Mouse (Mus musculus): Measurements from ENCODE around the gene Dolpp1. TPM values are rescaled to one million over a fixed set of nuclear protein-coding genes. Genes with fewer than 3 reads are reported as not detected.

Dolpp1 gene
- polyA plus RNA-seq, 1 experiment from 2014 or later, result 26.1 TPM

DNA sequence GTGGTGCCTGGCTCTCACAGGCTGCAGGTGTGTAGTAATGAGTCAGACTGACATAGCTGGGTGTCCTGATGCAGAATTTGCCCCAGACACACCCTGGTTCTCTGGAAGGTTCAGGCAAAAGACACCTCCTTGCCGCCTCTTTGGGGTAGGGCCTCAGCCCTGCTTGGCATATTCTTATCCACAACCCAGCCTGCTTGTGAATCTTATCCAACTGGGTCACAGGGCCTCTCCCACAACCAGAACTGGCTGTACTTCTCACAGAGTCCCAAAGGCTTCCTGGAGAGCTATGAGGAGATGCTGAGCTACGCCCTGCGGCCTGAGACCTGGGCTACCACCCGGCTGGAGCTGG is 10.7 kb upstream of the Dolpp1 start:
- H3K27ac ChIP-seq (ENCODE audit: low read length), result no peak overlapping the region
- H3K4me3 ChIP-seq (ENCODE audit: low read depth, low read length), result no peak overlapping the region
- no peaks in the 10 kb centered on the region for H3K27me3 ChIP-seq (replicated peaks; ENCODE audit: insufficient read depth, low read length)
- H3K36me3 ChIP-seq (ENCODE audit: insufficient read depth, low read length), result peaks cover 13% of the 10 kb centered on the region
- no peaks in the 10 kb centered on the region for H3K9me3 ChIP-seq (ENCODE audit: low read length)
- H3K9ac ChIP-seq (replicated peaks; ENCODE audit: low read depth), result no peak overlapping the region
- TF ChIP-seq EP300 (IDR thresholded peaks at IDR 0.05) (no peak), CTCF (IDR thresholded peaks at IDR 0.05) (no peak)
- 98% methylated on average over 4 of the region's 4 CpGs for WGBS
- DNase-seq (ENCODE audit: low spot score), result no peak
- H3K4me1 ChIP-seq (ENCODE audit: insufficient read depth, low read depth, low read length), result no peaks in the 10 kb centered on the region
- no peak for ATAC-seq
- H3K4me2 ChIP-seq (replicated peaks; ENCODE audit: low read depth, low read length), result no peak overlapping the region

- H3K27ac ChIP-seq (ENCODE audit: low read length), result no peak overlapping the region
- WGBS, result 78% methylated on average over 5 of the region's 5 CpGs
Observed at GRCm38 (mm10) chr2:30384814-30385213, 7.2 kb upstream of the Dolpp1 start.

DNA sequence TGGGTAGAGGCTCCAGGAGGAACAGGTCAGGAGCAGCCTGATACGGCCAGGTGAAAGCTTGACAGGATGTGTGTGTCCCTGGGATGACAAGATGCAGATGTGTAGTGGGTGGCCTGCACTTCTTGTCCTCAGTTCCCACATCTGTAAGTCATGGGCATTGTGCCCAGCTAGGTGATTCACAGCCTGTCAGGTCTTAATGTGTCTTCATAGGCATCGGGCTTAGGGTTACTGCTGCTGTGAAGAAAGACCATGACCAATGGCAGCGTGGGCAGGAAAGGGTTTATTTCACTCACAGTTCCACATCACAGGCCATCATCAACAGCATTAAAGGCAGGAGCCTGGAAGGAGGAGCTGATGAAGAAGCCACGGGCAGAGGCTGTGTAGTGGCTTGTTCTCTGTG is 6.5 kb upstream of the Dolpp1 start:
- Histone ChIP-seq H3K27ac (ENCODE audit: low read length) (no peak overlapping the region), H3K36me3 (ENCODE audit: insufficient read depth, low read length) (peaks cover 5% of the 10 kb centered on the region), H3K4me3 (ENCODE audit: low read depth, low read length) (no peak overlapping the region), H3K9ac (replicated peaks; ENCODE audit: low read depth) (no peak overlapping the region), H3K27me3 (replicated peaks; ENCODE audit: insufficient read depth, low read length) (no peaks in the 10 kb centered on the region), H3K9me3 (ENCODE audit: low read length) (no peaks in the 10 kb centered on the region), H3K4me2 (replicated peaks; ENCODE audit: low read depth, low read length) (no peak overlapping the region), H3K4me1 (ENCODE audit: insufficient read depth, low read depth, low read length) (no peaks in the 10 kb centered on the region)
- TF ChIP-seq CTCF (IDR thresholded peaks at IDR 0.05) (no peak), EP300 (IDR thresholded peaks at IDR 0.05) (no peak)
- ATAC-seq, result no peak
- 85% methylated on average over 4 of the region's 4 CpGs for WGBS
- peak; percentile 4 for DNase-seq (ENCODE audit: low spot score)

More at GRCm38 (mm10) chr2:30384814-30385213, 7.2 kb upstream of the Dolpp1 start:
- Histone ChIP-seq H3K9ac (replicated peaks; ENCODE audit: low read depth) (no peak overlapping the region), H3K4me3 (ENCODE audit: low read depth, low read length) (no peak overlapping the region), H3K9me3 (ENCODE audit: low read length) (no peaks in the 10 kb centered on the region), H3K27me3 (replicated peaks; ENCODE audit: insufficient read depth, low read length) (no peaks in the 10 kb centered on the region), H3K4me1 (ENCODE audit: insufficient read depth, low read depth, low read length) (no peaks in the 10 kb centered on the region), H3K36me3 (ENCODE audit: insufficient read depth, low read length) (peaks cover 5% of the 10 kb centered on the region), H3K4me2 (replicated peaks; ENCODE audit: low read depth, low read length) (no peak overlapping the region)
- TF ChIP-seq EP300 (IDR thresholded peaks at IDR 0.05), result no peak
- TF ChIP-seq CTCF (IDR thresholded peaks at IDR 0.05), result no peak
- DNase-seq (ENCODE audit: low spot score), result no peak
- no peak for ATAC-seq

- H3K4me1 ChIP-seq (ENCODE audit: insufficient read depth, low read depth, low read length), result no peaks in the 10 kb centered on the region
- TF ChIP-seq EP300 (IDR thresholded peaks at IDR 0.05) (no peak), CTCF (IDR thresholded peaks at IDR 0.05) (no peak)
- no peak overlapping the region for H3K4me2 ChIP-seq (replicated peaks; ENCODE audit: low read depth, low read length)
- peaks cover 5% of the 10 kb centered on the region for H3K36me3 ChIP-seq (ENCODE audit: insufficient read depth, low read length)
- 58% methylated on average over 9 of the region's 9 CpGs for WGBS
- H3K27me3 ChIP-seq (replicated peaks; ENCODE audit: insufficient read depth, low read length), result no peaks in the 10 kb centered on the region
- ATAC-seq, result peak; percentile 64
- H3K9me3 ChIP-seq (ENCODE audit: low read length), result no peaks in the 10 kb centered on the region
- no peak overlapping the region for H3K27ac ChIP-seq (ENCODE audit: low read length)
- H3K4me3 ChIP-seq (ENCODE audit: low read depth, low read length), result no peak overlapping the region
- H3K9ac ChIP-seq (replicated peaks; ENCODE audit: low read depth), result no peak overlapping the region
- DNase-seq (ENCODE audit: low spot score), result peak; percentile 40
Observed at GRCm38 (mm10) chr2:30386913-30387312, 5.1 kb upstream of the Dolpp1 start.

DNA sequence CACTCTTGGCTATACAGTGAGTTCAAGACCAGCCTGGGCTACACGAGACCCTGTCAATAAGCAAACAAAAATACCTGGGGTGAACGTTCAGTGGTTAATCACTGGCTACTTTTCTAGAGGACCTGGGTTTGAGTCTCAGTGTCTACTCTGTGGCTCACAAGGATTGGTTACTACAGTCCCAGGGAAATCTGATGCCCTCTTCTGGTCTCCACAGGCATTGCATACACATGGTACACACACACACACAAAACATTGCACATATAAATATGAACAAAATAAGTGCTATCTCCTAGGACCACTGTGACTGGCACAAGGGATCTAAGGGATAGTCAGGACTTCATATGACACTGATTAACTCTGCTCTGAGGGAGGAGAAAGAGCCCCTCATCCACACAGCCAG is 3.1 kb upstream of the Dolpp1 start:
- Histone ChIP-seq H3K4me2 (replicated peaks; ENCODE audit: low read depth, low read length) (no peak overlapping the region), H3K9me3 (ENCODE audit: low read length) (no peaks in the 10 kb centered on the region), H3K27me3 (replicated peaks; ENCODE audit: insufficient read depth, low read length) (no peaks in the 10 kb centered on the region), H3K4me3 (ENCODE audit: low read depth, low read length) (no peak overlapping the region), H3K4me1 (ENCODE audit: insufficient read depth, low read depth, low read length) (peaks cover 8% of the 10 kb centered on the region; the same call in 1 of the 2 replicates), H3K9ac (replicated peaks; ENCODE audit: low read depth) (no peak overlapping the region), H3K36me3 (ENCODE audit: insufficient read depth, low read length) (0 out of 2 replicates have a peak, but pooled peaks cover 3% of the 10 kb centered on the region), H3K27ac (ENCODE audit: low read length) (no peak overlapping the region)
- no peak for DNase-seq (ENCODE audit: low spot score)
- 85% methylated on average over 2 of the region's 2 CpGs for WGBS
- TF ChIP-seq EP300 (IDR thresholded peaks at IDR 0.05) (no peak), CTCF (IDR thresholded peaks at IDR 0.05) (peak; percentile 38; the same call in 1 of the 2 replicates)
- ATAC-seq, result no peak

GRCm38 (mm10) chr2:30392577-30393369 is 719 bp downstream of the Dolpp1 start:
- 0 out of 2 replicates have a peak, but pooled peaks cover 13% of the 10 kb centered on the region for H3K36me3 ChIP-seq (ENCODE audit: insufficient read depth, low read length)
- H3K4me1 ChIP-seq (ENCODE audit: insufficient read depth, low read depth, low read length), result peaks cover 16% of the 10 kb centered on the region
- peak overlapping the region; percentile 73 for H3K9ac ChIP-seq (replicated peaks; ENCODE audit: low read depth)
- peak; percentile 76 for ATAC-seq
- WGBS, result 0% methylated on average over 44 of the region's 54 CpGs
- peak overlapping the region; percentile 92 for H3K27ac ChIP-seq (ENCODE audit: low read length)
- H3K27me3 ChIP-seq (replicated peaks; ENCODE audit: insufficient read depth, low read length), result no peaks in the 10 kb centered on the region
- TF ChIP-seq EP300 (IDR thresholded peaks at IDR 0.05) (peak; percentile 31; the same call in 1 of the 2 replicates), CTCF (IDR thresholded peaks at IDR 0.05) (0 out of 2 replicates have a peak, but pooled peaks have one; percentile 4)
- H3K4me3 ChIP-seq (ENCODE audit: low read depth, low read length), result peak overlapping the region; percentile 87
- peak; percentile 95 for DNase-seq (ENCODE audit: low spot score)
- peak overlapping the region; percentile 81 for H3K4me2 ChIP-seq (replicated peaks; ENCODE audit: low read depth, low read length)
- H3K9me3 ChIP-seq (ENCODE audit: low read length), result no peaks in the 10 kb centered on the region

All from lung, postnatal 0 days (tissue).